Mouse (Mus musculus) spleen, adult 2 months (tissue): ENCODE measurements around the gene Apba2. TPM values are rescaled to one million over a fixed set of nuclear protein-coding genes. Genes with fewer than 3 reads are reported as not detected.

ENCODE experiments used
- DNase-seq, 2 experiments: peaks; one replicate each; pipeline versions ENCODE4 v3.0.0 to v3.0.0-alpha.2; 2012 to 2021; ENCODE audit warnings: low spot score in 2 of 2, low read depth in 1 of 2
- H3K27ac ChIP-seq: fragments of 200-500 bp; 2 replicates; pipeline ENCODE4 v1.5.1; 2012; ENCODE audit warnings: low read length, inconsistent platforms; ENCODE audit not compliant: insufficient read depth
- H3K27me3 ChIP-seq: fragments of 200-500 bp; 2 replicates; pipeline ENCODE4 v1.6.1; 2012; ENCODE audit warnings: mild to moderate bottlenecking, moderate library complexity, low read length, inconsistent platforms; ENCODE audit not compliant: control insufficient read depth, insufficient read depth
- H3K36me3 ChIP-seq: fragments of 200-500 bp; 2 replicates; pipeline ENCODE4 v1.6.1; 2012; ENCODE audit warnings: mild to moderate bottlenecking, low read length, inconsistent platforms; ENCODE audit not compliant: control insufficient read depth, insufficient read depth
- H3K4me1 ChIP-seq: fragments of 200-500 bp; 2 replicates; pipeline ENCODE4 v1.6.1; 2011; ENCODE audit warnings: inconsistent platforms; ENCODE audit not compliant: control insufficient read depth, insufficient read depth, insufficient read length
- H3K4me3 ChIP-seq: fragments of 200-500 bp; 2 replicates; pipeline ENCODE4 v1.5.1; 2011; ENCODE audit warnings: mild to moderate bottlenecking, inconsistent platforms; ENCODE audit not compliant: insufficient read depth, insufficient read length; ENCODE audit errors: extremely low read depth
- CTCF ChIP-seq: fragments of 200-500 bp; IDR thresholded peaks from 2 replicates; pipeline ENCODE4 v1.5.1; 2011; ENCODE audit warnings: mild to moderate bottlenecking, inconsistent platforms; ENCODE audit not compliant: insufficient read depth, insufficient read length, insufficient replicate concordance; ENCODE audit errors: extremely low read depth
- POLR2A ChIP-seq: fragments of 200-500 bp; IDR thresholded peaks from 2 replicates; pipeline ENCODE4 v1.6.1; 2011; ENCODE audit warnings: low read depth, low read length, inconsistent platforms
- WGBS: fragments of 180-500 bp; shearing (Covaris S2); methylation state at CpG from one replicate; pipeline ENCODE4 v1.1.7; 2018; 5-methylcytosine and 5-hydroxymethylcytosine counted together
- polyA plus RNA-seq: library from polyadenylated mRNA; depleted of rRNA; stranded (reverse); fragments of >200 nt; gene quantifications from 2 replicates; pipeline ENCODE4 v1.2.3, GENCODE M21; 2012

Apba2 gene
- polyA plus RNA-seq, 1 experiment: 0.18 TPM

DNA sequence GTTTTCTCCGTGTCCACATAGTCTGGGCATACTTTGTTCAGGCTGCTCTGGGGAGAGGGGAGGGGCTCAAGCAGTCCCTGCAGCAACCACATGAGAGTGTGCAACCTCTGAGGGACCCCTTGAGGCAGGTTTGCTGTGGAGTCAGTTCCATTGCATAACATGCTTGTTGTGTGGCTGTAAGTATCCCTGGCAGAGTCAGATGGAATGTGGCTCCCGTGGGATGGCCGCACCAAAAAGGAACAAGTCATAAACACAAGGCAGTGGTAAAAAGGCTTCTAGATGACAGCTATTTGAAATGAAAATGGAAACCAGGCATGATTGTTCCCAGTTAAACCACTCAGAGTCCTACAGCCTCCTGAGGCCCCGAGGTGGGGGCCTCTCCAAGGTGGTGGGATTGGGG is 69.4 kb downstream of the Apba2 start:
- no peak for DNase-seq
- no peak for TF ChIP-seq CTCF
- no peak for TF ChIP-seq POLR2A
- no peaks in the 10 kb centered on the region for H3K27me3 ChIP-seq
- no peak overlapping the region for H3K4me3 ChIP-seq
- no peak overlapping the region for H3K27ac ChIP-seq
- 85% methylated on average over 4 of the region's 4 CpGs for WGBS
- H3K4me1 ChIP-seq: no peaks in the 10 kb centered on the region
- no peaks in the 10 kb centered on the region for H3K36me3 ChIP-seq

DNA sequence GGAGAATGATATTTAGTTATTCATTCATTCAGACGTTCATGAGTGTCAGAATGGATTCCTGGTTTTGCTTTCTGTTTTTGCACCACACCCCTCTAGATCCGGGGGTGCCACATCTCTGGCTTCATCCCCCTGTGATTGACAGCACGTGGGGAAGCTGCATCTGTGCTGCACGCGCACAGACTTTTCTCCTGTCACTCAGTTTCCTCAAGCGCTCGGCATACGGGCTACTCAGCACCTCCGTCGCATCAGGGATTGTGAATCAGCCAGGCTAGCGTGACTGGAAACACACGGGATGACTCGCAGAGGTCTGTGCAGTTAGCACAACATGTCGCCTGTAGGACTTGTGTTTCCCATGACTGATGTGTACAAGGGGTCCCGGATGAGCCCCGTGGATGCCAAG is 72.6 kb downstream of the Apba2 start:
- TF ChIP-seq POLR2A (no peak), CTCF (no peak)
- Histone ChIP-seq H3K27me3 (no peaks in the 10 kb centered on the region), H3K4me1 (no peaks in the 10 kb centered on the region), H3K27ac (no peak overlapping the region), H3K4me3 (no peak overlapping the region), H3K36me3 (no peaks in the 10 kb centered on the region)
- DNase-seq: no peak
- WGBS: 83% methylated on average over 16 of the region's 16 CpGs

GRCm38 (mm10) chr7:64576519-64576951 is 75.0 kb downstream of the Apba2 start:
- H3K36me3 ChIP-seq: no peaks in the 10 kb centered on the region
- no peaks in the 10 kb centered on the region for H3K4me1 ChIP-seq
- H3K27me3 ChIP-seq: no peaks in the 10 kb centered on the region
- H3K27ac ChIP-seq: no peak overlapping the region
- TF ChIP-seq CTCF: no peak
- no peak for TF ChIP-seq POLR2A
- no peak for DNase-seq
- WGBS: 41% methylated on average over 1 of the region's 1 CpGs
- no peak overlapping the region for H3K4me3 ChIP-seq

- H3K27me3 ChIP-seq: no peaks in the 10 kb centered on the region
- no peaks in the 10 kb centered on the region for H3K36me3 ChIP-seq
- WGBS: 79% methylated on average over 6 of the region's 6 CpGs
- DNase-seq: no peak
- no peaks in the 10 kb centered on the region for H3K4me1 ChIP-seq
- H3K27ac ChIP-seq: no peak overlapping the region
- no peak overlapping the region for H3K4me3 ChIP-seq
- TF ChIP-seq POLR2A (no peak), CTCF (no peak)
These were observed 76.7 kb downstream of the Apba2 start for GRCm38 (mm10) chr7:64578176-64578575.

- H3K4me1 ChIP-seq: no peaks in the 10 kb centered on the region
- H3K27ac ChIP-seq: no peak overlapping the region
- no peaks in the 10 kb centered on the region for H3K27me3 ChIP-seq
- 77% methylated on average over 4 of the region's 4 CpGs for WGBS
- TF ChIP-seq CTCF (no peak), POLR2A (no peak)
- H3K4me3 ChIP-seq: no peak overlapping the region
- no peaks in the 10 kb centered on the region for H3K36me3 ChIP-seq
- no peak for DNase-seq
These were observed 78.4 kb downstream of the Apba2 start for GRCm38 (mm10) chr7:64579887-64580286.

GRCm38 (mm10) chr7:64580293-64580692 is 78.8 kb downstream of the Apba2 start:
- Histone ChIP-seq H3K4me1 (no peaks in the 10 kb centered on the region), H3K27me3 (no peaks in the 10 kb centered on the region), H3K36me3 (no peaks in the 10 kb centered on the region), H3K4me3 (no peak overlapping the region), H3K27ac (no peak overlapping the region)
- no peak for TF ChIP-seq CTCF
- 72% methylated on average over 4 of the region's 4 CpGs for WGBS
- no peak for DNase-seq

DNA sequence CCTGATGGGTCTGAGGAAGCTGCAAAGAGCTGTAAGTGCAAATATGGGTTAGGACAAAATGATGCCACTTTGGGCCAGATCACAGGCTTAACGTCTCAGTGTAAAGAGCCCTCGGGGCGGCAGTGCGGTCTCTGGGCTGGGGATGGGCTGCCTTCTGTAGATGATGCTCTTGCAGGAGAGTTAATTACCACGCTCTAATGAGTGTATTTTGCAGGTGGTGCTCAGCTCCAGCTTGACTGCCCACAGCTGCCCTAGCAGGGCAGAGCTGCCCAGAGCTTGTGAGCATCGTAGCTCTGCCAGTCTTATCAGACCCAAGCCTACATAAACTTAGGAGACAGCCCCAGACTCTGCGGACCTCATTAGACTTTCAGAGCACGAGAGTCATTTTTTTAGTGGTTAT is 80.9 kb downstream of the Apba2 start:
- no peak overlapping the region for H3K27ac ChIP-seq
- no peaks in the 10 kb centered on the region for H3K4me1 ChIP-seq
- TF ChIP-seq CTCF: no peak
- TF ChIP-seq POLR2A: no peak
- no peaks in the 10 kb centered on the region for H3K36me3 ChIP-seq
- H3K27me3 ChIP-seq: no peaks in the 10 kb centered on the region
- 84% methylated on average over 8 of the region's 8 CpGs for WGBS
- H3K4me3 ChIP-seq: no peak overlapping the region
- no peak for DNase-seq

DNA sequence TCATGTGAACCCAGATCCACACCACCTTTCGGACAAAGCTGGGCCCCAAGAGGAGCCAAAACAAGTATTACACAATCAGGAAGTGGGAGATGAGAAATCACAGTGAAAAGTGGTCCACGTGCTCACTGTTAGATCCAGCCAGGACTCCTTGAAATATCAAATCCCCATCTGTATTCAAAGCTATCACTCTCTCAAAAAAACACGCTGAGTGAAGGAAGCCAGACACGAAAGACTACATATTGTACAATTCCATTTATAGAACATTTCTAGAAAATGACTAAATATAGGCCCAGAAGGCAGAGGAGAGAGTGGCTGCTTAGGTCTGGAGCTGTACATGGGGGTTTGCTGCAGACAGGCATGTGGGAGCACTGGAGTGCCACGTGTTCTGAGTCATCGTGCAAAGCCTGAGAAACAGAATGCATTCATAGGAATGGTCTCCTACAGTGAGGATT is 82.2 kb downstream of the Apba2 start:
- Histone ChIP-seq H3K36me3 (no peaks in the 10 kb centered on the region), H3K27me3 (no peaks in the 10 kb centered on the region), H3K4me3 (no peak overlapping the region), H3K4me1 (no peaks in the 10 kb centered on the region), H3K27ac (no peak overlapping the region)
- WGBS: 78% methylated on average over 6 of the region's 6 CpGs
- no peak for DNase-seq
- TF ChIP-seq CTCF: no peak
- TF ChIP-seq POLR2A: no peak
